Mouse (Mus musculus) intestine, embryonic 14.5 days (tissue): ENCODE data around the gene Tcaim. TPM values are rescaled to one million over a fixed set of nuclear protein-coding genes. Genes with fewer than 3 reads are reported as not detected.
"Not testable (repeated sequence)": the region's sequence is repeated elsewhere in the genome, so short reads cannot be mapped to it uniquely, and the experiment has no call there.

Experiments
- ATAC-seq: fragments of 200-750 bp; cut with Nextera tagmentation; replicated peaks from 2 replicates; pipeline ENCODE4 v1.8.0; 2017; ENCODE audit warnings: low read depth, moderate number of reproducible peaks, moderate TSS enrichment, moderate library complexity; ENCODE audit not compliant: low FRiP score, low TSS enrichment
- DNase-seq: peaks from one replicate; pipeline ENCODE4 v3.0.0-alpha.2; 2018; ENCODE audit warnings: low spot score
- H3K27ac ChIP-seq: fragments of 300-500 bp; sonication (generic); 2 replicates; pipeline ENCODE4 v1.5.1; 2014; ENCODE audit warnings: low read depth, mild to moderate bottlenecking, control low read depth
- H3K27me3 ChIP-seq: fragments of 300-500 bp; sonication (generic); replicated peaks from 2 replicates; pipeline ENCODE4 v1.6.1; 2014; ENCODE audit warnings: low read length, control low read depth; ENCODE audit not compliant: control insufficient read depth, insufficient read depth
- H3K36me3 ChIP-seq: fragments of 300-500 bp; sonication (generic); 2 replicates; pipeline ENCODE4 v1.6.1; 2014; ENCODE audit warnings: low read length, control low read depth; ENCODE audit not compliant: control insufficient read depth, insufficient read depth
- H3K4me1 ChIP-seq: fragments of 300-500 bp; sonication (generic); replicated peaks from 2 replicates; pipeline ENCODE4 v1.6.1; 2014; ENCODE audit warnings: low read length, control low read depth, mixed read lengths; ENCODE audit not compliant: control insufficient read depth, insufficient read depth
- H3K4me2 ChIP-seq: fragments of 300-500 bp; sonication (generic); 2 replicates; pipeline ENCODE4 v1.6.1; 2014; ENCODE audit warnings: low read length
- H3K4me3 ChIP-seq: fragments of 300-500 bp; sonication (generic); 2 replicates; pipeline ENCODE4 v1.5.1; 2014; ENCODE audit warnings: low read depth, low read length, control low read depth, mixed read lengths
- H3K9ac ChIP-seq: fragments of 300-500 bp; sonication (generic); 2 replicates; pipeline ENCODE4 v1.6.1; 2014; ENCODE audit warnings: mild to moderate bottlenecking, low read length
- H3K9me3 ChIP-seq: fragments of 300-500 bp; sonication (generic); 2 replicates; pipeline ENCODE4 v1.6.1; 2016; ENCODE audit warnings: low read length, control low read depth; ENCODE audit not compliant: control insufficient read depth
- WGBS: fragments of 180-500 bp; shearing (Covaris S2); extraction: QIAGEN DNeasy Blood & Tissue Kit; methylation state at CpG from one replicate; pipeline ENCODE4 v1.1.7; 2014; 5-methylcytosine and 5-hydroxymethylcytosine counted together
- polyA plus RNA-seq: library from polyadenylated mRNA; unstranded; fragments of >200 nt; fragmentation: Nextera tagmentation; extraction: Ambion mirVana; gene quantifications from 2 replicates; pipeline ENCODE4 v1.2.1, GENCODE M21; 2014

The Tcaim gene
- polyA plus RNA-seq, 1 experiment from 2014 or later, result 5.6 TPM

- Histone ChIP-seq H3K36me3 (no peaks in the 10 kb centered on the region), H3K27me3 (no peaks in the 10 kb centered on the region), H3K4me3 (no peak overlapping the region), H3K4me1 (peaks cover 6% of the 10 kb centered on the region; the same call in 1 of the 2 replicates), H3K4me2 (no peak overlapping the region), H3K9me3 (no peaks in the 10 kb centered on the region), H3K9ac (no peak overlapping the region), H3K27ac (no peak overlapping the region)
- peak; percentile 63 for DNase-seq
- ATAC-seq, result peak; percentile 47; the same call in 1 of the 2 replicates
- WGBS, result 23% methylated on average over 16 of the region's 16 CpGs
Measured at GRCm38 (mm10) chr9:122837680-122838079, 32.3 kb downstream of the Tcaim start.

- Histone ChIP-seq H3K27ac (no peak within 1 kb of the TSS), H3K27me3 (no peaks in the 10 kb centered on the region), H3K4me1 (no peaks in the 10 kb centered on the region), H3K9me3 (no peaks in the 10 kb centered on the region), H3K4me2 (no peak within 1 kb of the TSS), H3K4me3 (no peak within 1 kb of the TSS), H3K9ac (no peak within 1 kb of the TSS), H3K36me3 (0 out of 2 replicates have a peak, but pooled peaks cover 5% of the 10 kb centered on the region)
- 78% methylated on average over 3 of the region's 3 CpGs for WGBS
- ATAC-seq (no peak), DNase-seq (no peak)
Measured at GRCm38 (mm10) chr9:122843760-122844159, 38.4 kb downstream of the Tcaim start, which contains the start of gene Gm35549. Gene Gm35549 (minus strand): TSS chr9:122844035.

GRCm38 (mm10) chr9:122845621-122846020 is 40.3 kb downstream of the Tcaim start:
- no peak for ATAC-seq
- DNase-seq, result no peak
- H3K9ac ChIP-seq, result no peak overlapping the region
- H3K36me3 ChIP-seq, result peaks cover 22% of the 10 kb centered on the region
- H3K4me2 ChIP-seq, result no peak overlapping the region
- 80% methylated on average over 3 of the region's 3 CpGs for WGBS
- no peaks in the 10 kb centered on the region for H3K4me1 ChIP-seq
- no peak overlapping the region for H3K27ac ChIP-seq
- no peaks in the 10 kb centered on the region for H3K9me3 ChIP-seq
- no peak overlapping the region for H3K4me3 ChIP-seq
- H3K27me3 ChIP-seq, result no peaks in the 10 kb centered on the region

GRCm38 (mm10) chr9:122846156-122846555 is 40.8 kb downstream of the Tcaim start:
- H3K9me3 ChIP-seq, result no peaks in the 10 kb centered on the region
- no peak overlapping the region for H3K27ac ChIP-seq
- ATAC-seq (no peak), DNase-seq (no peak)
- peaks cover 28% of the 10 kb centered on the region for H3K36me3 ChIP-seq
- H3K4me2 ChIP-seq, result no peak overlapping the region
- H3K4me3 ChIP-seq, result no peak overlapping the region
- H3K27me3 ChIP-seq, result no peaks in the 10 kb centered on the region
- no peaks in the 10 kb centered on the region for H3K4me1 ChIP-seq
- H3K9ac ChIP-seq, result no peak overlapping the region

GRCm38 (mm10) chr9:122847811-122848311 is 42.5 kb downstream of the Tcaim start:
- not testable (repeated sequence) for H3K4me3 ChIP-seq, H3K4me1 ChIP-seq, ATAC-seq, H3K9ac ChIP-seq, H3K27me3 ChIP-seq, DNase-seq, H3K9me3 ChIP-seq, H3K27ac ChIP-seq, H3K4me2 ChIP-seq
- 94% methylated on average over 7 of the region's 8 CpGs for WGBS
- H3K36me3 ChIP-seq, result peaks cover 45% of the 10 kb centered on the region

GRCm38 (mm10) chr9:122854526-122854925 is 49.2 kb downstream of the Tcaim start:
- ATAC-seq, result no peak

GRCm38 (mm10) chr9:122855141-122855540 is 49.8 kb downstream of the Tcaim start:
- H3K4me2 ChIP-seq, H3K9ac ChIP-seq, H3K27ac ChIP-seq, ATAC-seq, H3K4me1 ChIP-seq, H3K27me3 ChIP-seq, H3K4me3 ChIP-seq, DNase-seq: not testable (repeated sequence)
- Histone ChIP-seq H3K36me3 (peaks cover 94% of the 10 kb centered on the region), H3K9me3 (peaks cover 18% of the 10 kb centered on the region; the same call in 1 of the 2 replicates)
- WGBS, result 94% methylated on average over 2 of the region's 7 CpGs

More at GRCm38 (mm10) chr9:122854526-122854925, 49.2 kb downstream of the Tcaim start:
- Histone ChIP-seq H3K27me3 (no peaks in the 10 kb centered on the region), H3K36me3 (peaks cover 94% of the 10 kb centered on the region), H3K4me2 (no peak overlapping the region), H3K4me1 (no peaks in the 10 kb centered on the region), H3K27ac (no peak overlapping the region), H3K9me3 (peaks cover 14% of the 10 kb centered on the region; the same call in 1 of the 2 replicates), H3K4me3 (no peak overlapping the region), H3K9ac (no peak overlapping the region)
- DNase-seq, result no peak
- WGBS, result 95% methylated on average over 7 of the region's 7 CpGs

GRCm38 (mm10) chr9:122855617-122856016 is 50.3 kb downstream of the Tcaim start:
- no peak for DNase-seq
- Histone ChIP-seq H3K4me3 (no peak overlapping the region), H3K27ac (no peak overlapping the region), H3K9me3 (peaks cover 22% of the 10 kb centered on the region; the same call in 1 of the 2 replicates), H3K4me1 (no peaks in the 10 kb centered on the region), H3K36me3 (peaks cover 96% of the 10 kb centered on the region), H3K9ac (no peak overlapping the region), H3K4me2 (no peak overlapping the region), H3K27me3 (no peaks in the 10 kb centered on the region)
- WGBS, result 96% methylated on average over 4 of the region's 4 CpGs
- no peak for ATAC-seq

- Histone ChIP-seq H3K4me2 (no peak overlapping the region), H3K4me1 (no peaks in the 10 kb centered on the region), H3K9me3 (peaks cover 26% of the 10 kb centered on the region; the same call in 1 of the 2 replicates), H3K36me3 (peaks cover 96% of the 10 kb centered on the region), H3K27me3 (no peaks in the 10 kb centered on the region), H3K27ac (no peak overlapping the region), H3K9ac (no peak overlapping the region), H3K4me3 (no peak overlapping the region)
- no peak for ATAC-seq
- 96% methylated on average over 3 of the region's 3 CpGs for WGBS
- no peak for DNase-seq
Measured at GRCm38 (mm10) chr9:122856716-122857115, 51.4 kb downstream of the Tcaim start.
